Mouse (Mus musculus): ENCODE results near the gene Glis1. TPM values are rescaled to one million over a fixed set of nuclear protein-coding genes. Genes with fewer than 3 reads are reported as not detected.

Gene Glis1
- polyA plus RNA-seq, 1 experiment from 2014 or later: 0.18 TPM

- Histone ChIP-seq H3K4me3 (ENCODE audit: low read depth, low read length) (no peak overlapping the region), H3K4me1 (replicated peaks; ENCODE audit: control insufficient read depth, insufficient read depth, low read length) (no peaks in the 10 kb centered on the region), H3K9me3 (ENCODE audit: control insufficient read depth) (no peaks in the 10 kb centered on the region), H3K9ac (ENCODE audit: low read depth, low read length) (no peak overlapping the region), H3K27ac (ENCODE audit: low read depth, low read length) (no peak overlapping the region), H3K36me3 (ENCODE audit: control insufficient read depth, insufficient read depth) (no peaks in the 10 kb centered on the region), H3K4me2 (replicated peaks; ENCODE audit: low read depth) (no peak overlapping the region), H3K27me3 (replicated peaks; ENCODE audit: control insufficient read depth, insufficient read depth, low read length) (no peaks in the 10 kb centered on the region)
- no peak for ATAC-seq
- TF ChIP-seq CTCF (IDR thresholded peaks at IDR 0.05; ENCODE audit: low read depth): no peak
- 29% methylated on average over 12 of the region's 12 CpGs for WGBS
These were observed 216.7 kb downstream of the Glis1 start for GRCm38 (mm10) chr4:107651021-107651496.

GRCm38 (mm10) chr4:107652598-107653279 lies 218.3 kb downstream of the Glis1 start:
- Histone ChIP-seq H3K9ac (ENCODE audit: low read depth, low read length) (no peak overlapping the region), H3K9me3 (ENCODE audit: control insufficient read depth) (no peaks in the 10 kb centered on the region), H3K27me3 (replicated peaks; ENCODE audit: control insufficient read depth, insufficient read depth, low read length) (no peaks in the 10 kb centered on the region), H3K4me2 (replicated peaks; ENCODE audit: low read depth) (peak overlapping the region; percentile 22; the same call in 1 of the 2 replicates), H3K36me3 (ENCODE audit: control insufficient read depth, insufficient read depth) (no peaks in the 10 kb centered on the region), H3K27ac (ENCODE audit: low read depth, low read length) (no peak overlapping the region), H3K4me3 (ENCODE audit: low read depth, low read length) (no peak overlapping the region), H3K4me1 (replicated peaks; ENCODE audit: control insufficient read depth, insufficient read depth, low read length) (no peaks in the 10 kb centered on the region)
- TF ChIP-seq CTCF (IDR thresholded peaks at IDR 0.05; ENCODE audit: low read depth): peak; percentile 91
- WGBS: 11% methylated on average over 7 of the region's 7 CpGs
- peak; percentile 45; the same call in 1 of the 2 replicates for ATAC-seq

GRCm38 (mm10) chr4:107653280-107653643 lies 218.9 kb downstream of the Glis1 start:
- no peak overlapping the region for H3K4me3 ChIP-seq (ENCODE audit: low read depth, low read length)
- H3K4me1 ChIP-seq (replicated peaks; ENCODE audit: control insufficient read depth, insufficient read depth, low read length): no peaks in the 10 kb centered on the region
- TF ChIP-seq CTCF (IDR thresholded peaks at IDR 0.05; ENCODE audit: low read depth): no peak
- 67% methylated on average over 5 of the region's 5 CpGs for WGBS
- H3K4me2 ChIP-seq (replicated peaks; ENCODE audit: low read depth): no peak overlapping the region
- H3K36me3 ChIP-seq (ENCODE audit: control insufficient read depth, insufficient read depth): no peaks in the 10 kb centered on the region
- H3K27ac ChIP-seq (ENCODE audit: low read depth, low read length): no peak overlapping the region
- no peak for ATAC-seq
- no peak overlapping the region for H3K9ac ChIP-seq (ENCODE audit: low read depth, low read length)
- no peaks in the 10 kb centered on the region for H3K27me3 ChIP-seq (replicated peaks; ENCODE audit: control insufficient read depth, insufficient read depth, low read length)
- no peaks in the 10 kb centered on the region for H3K9me3 ChIP-seq (ENCODE audit: control insufficient read depth)

- H3K27me3 ChIP-seq (replicated peaks; ENCODE audit: control insufficient read depth, insufficient read depth, low read length): no peaks in the 10 kb centered on the region
- no peaks in the 10 kb centered on the region for H3K4me1 ChIP-seq (replicated peaks; ENCODE audit: control insufficient read depth, insufficient read depth, low read length)
- no peak overlapping the region for H3K4me2 ChIP-seq (replicated peaks; ENCODE audit: low read depth)
- no peak overlapping the region for H3K27ac ChIP-seq (ENCODE audit: low read depth, low read length)
- no peaks in the 10 kb centered on the region for H3K9me3 ChIP-seq (ENCODE audit: control insufficient read depth)
- WGBS: 82% methylated on average over 11 of the region's 11 CpGs
- no peak overlapping the region for H3K4me3 ChIP-seq (ENCODE audit: low read depth, low read length)
- H3K36me3 ChIP-seq (ENCODE audit: control insufficient read depth, insufficient read depth): no peaks in the 10 kb centered on the region
- no peak for ATAC-seq
- no peak overlapping the region for H3K9ac ChIP-seq (ENCODE audit: low read depth, low read length)
- no peak for TF ChIP-seq CTCF (IDR thresholded peaks at IDR 0.05; ENCODE audit: low read depth)
These were observed 226.3 kb downstream of the Glis1 start for GRCm38 (mm10) chr4:107660649-107661048.

GRCm38 (mm10) chr4:107668514-107668913 lies 234.1 kb downstream of the Glis1 start:
- no peak overlapping the region for H3K4me2 ChIP-seq (replicated peaks; ENCODE audit: low read depth)
- no peaks in the 10 kb centered on the region for H3K36me3 ChIP-seq (ENCODE audit: control insufficient read depth, insufficient read depth)
- ATAC-seq: no peak
- peaks cover 7% of the 10 kb centered on the region; the same call in 1 of the 2 replicates for H3K27me3 ChIP-seq (replicated peaks; ENCODE audit: control insufficient read depth, insufficient read depth, low read length)
- no peak overlapping the region for H3K9ac ChIP-seq (ENCODE audit: low read depth, low read length)
- WGBS: 98% methylated on average over 2 of the region's 2 CpGs
- H3K4me3 ChIP-seq (ENCODE audit: low read depth, low read length): no peak overlapping the region
- no peak overlapping the region for H3K27ac ChIP-seq (ENCODE audit: low read depth, low read length)
- TF ChIP-seq CTCF (IDR thresholded peaks at IDR 0.05; ENCODE audit: low read depth): no peak
- no peaks in the 10 kb centered on the region for H3K4me1 ChIP-seq (replicated peaks; ENCODE audit: control insufficient read depth, insufficient read depth, low read length)
- H3K9me3 ChIP-seq (ENCODE audit: control insufficient read depth): no peaks in the 10 kb centered on the region

- ATAC-seq: no peak
- no peak overlapping the region for H3K4me3 ChIP-seq (ENCODE audit: low read depth, low read length)
- no peaks in the 10 kb centered on the region for H3K9me3 ChIP-seq (ENCODE audit: control insufficient read depth)
- no peak overlapping the region for H3K27ac ChIP-seq (ENCODE audit: low read depth, low read length)
- H3K4me1 ChIP-seq (replicated peaks; ENCODE audit: control insufficient read depth, insufficient read depth, low read length): no peaks in the 10 kb centered on the region
- H3K4me2 ChIP-seq (replicated peaks; ENCODE audit: low read depth): no peak overlapping the region
- no peak for TF ChIP-seq CTCF (IDR thresholded peaks at IDR 0.05; ENCODE audit: low read depth)
- WGBS: 60% methylated on average over 5 of the region's 5 CpGs
- no peaks in the 10 kb centered on the region for H3K36me3 ChIP-seq (ENCODE audit: control insufficient read depth, insufficient read depth)
- no peak overlapping the region for H3K9ac ChIP-seq (ENCODE audit: low read depth, low read length)
- H3K27me3 ChIP-seq (replicated peaks; ENCODE audit: control insufficient read depth, insufficient read depth, low read length): peaks cover 10% of the 10 kb centered on the region; the same call in 1 of the 2 replicates
These were observed 236.3 kb downstream of the Glis1 start for GRCm38 (mm10) chr4:107670731-107671130.
